Mouse (Mus musculus) limb, embryonic 14.5 days (tissue): ENCODE data around the gene Prph. TPM values are rescaled to one million over a fixed set of nuclear protein-coding genes. Genes with fewer than 3 reads are reported as not detected.
A peak's percentile ranks its signal among the peaks of the same experiment; 100 is the strongest.

Experiments
- ATAC-seq: fragments of 200-750 bp; cut with Nextera tagmentation; 2 replicates; pipeline ENCODE4 v1.8.0; 2017; ENCODE audit warnings: low read depth, moderate number of reproducible peaks, moderate TSS enrichment; ENCODE audit not compliant: low FRiP score
- DNase-seq: peaks from one replicate; pipeline ENCODE4 v3.0.0-alpha.2; 2015; ENCODE audit warnings: low spot score
- H3K27ac ChIP-seq: fragments of 300-500 bp; sonication (generic); replicated peaks from 2 replicates; pipeline ENCODE4 v1.5.1; 2014; ENCODE audit warnings: low read depth, mild to moderate bottlenecking, low read length, moderate library complexity, mixed read lengths
- H3K27me3 ChIP-seq: fragments of 300-500 bp; sonication (generic); 2 replicates; pipeline ENCODE4 v1.6.1; 2014; ENCODE audit warnings: low read length, mixed read lengths; ENCODE audit not compliant: control insufficient read depth, insufficient read depth
- H3K36me3 ChIP-seq: fragments of 300-500 bp; sonication (generic); 2 replicates; pipeline ENCODE4 v1.6.1; 2014; ENCODE audit warnings: mild to moderate bottlenecking, low read length, moderate library complexity, mixed read lengths; ENCODE audit not compliant: control insufficient read depth, insufficient read depth
- H3K4me1 ChIP-seq: fragments of 300-500 bp; sonication (generic); 2 replicates; pipeline ENCODE4 v1.6.1; 2014; ENCODE audit warnings: antibody characterized with exemption, low read length, mixed read lengths; ENCODE audit not compliant: control insufficient read depth, insufficient read depth
- H3K4me2 ChIP-seq: fragments of 300-500 bp; sonication (generic); replicated peaks from 2 replicates; pipeline ENCODE4 v1.6.1; 2014; ENCODE audit warnings: low read depth, mild to moderate bottlenecking, low read length, moderate library complexity; ENCODE audit not compliant: severe bottlenecking
- H3K4me3 ChIP-seq: fragments of 300-500 bp; sonication (generic); replicated peaks from 2 replicates; pipeline ENCODE4 v1.5.1; 2014; ENCODE audit warnings: low read length
- H3K9ac ChIP-seq: fragments of 300-500 bp; sonication (generic); 2 replicates; pipeline ENCODE4 v1.6.1; 2014; ENCODE audit warnings: mild to moderate bottlenecking, low read depth, low read length, moderate library complexity; ENCODE audit not compliant: severe bottlenecking
- H3K9me3 ChIP-seq: fragments of 300-500 bp; sonication (generic); 2 replicates; pipeline ENCODE4 v1.6.1; 2016; ENCODE audit warnings: low read length; ENCODE audit not compliant: control insufficient read depth
- POLR2A ChIP-seq: fragments of 200-500 bp; IDR thresholded peaks from 2 replicates; pipeline ENCODE4 v1.8.0; 2012; ENCODE audit warnings: inconsistent platforms, mild to moderate bottlenecking, moderate library complexity, borderline replicate concordance; ENCODE audit not compliant: insufficient read depth, insufficient read length; ENCODE audit errors: extremely low read depth
- WGBS: fragments of 180-500 bp; shearing (Covaris S2); extraction: QIAGEN DNeasy Blood & Tissue Kit; methylation state at CpG from one replicate; pipeline ENCODE4 v1.1.7; 2014; 5-methylcytosine and 5-hydroxymethylcytosine counted together
- polyA plus RNA-seq, 2 experiments: library from polyadenylated mRNA; depleted of rRNA in 1 of 2; stranded (reverse) in 1 of 2; unstranded in 1 of 2; fragments of >200 nt; fragmentation: Nextera tagmentation in 1 of 2; extraction: Ambion mirVana in 1 of 2; gene quantifications; 2 replicates each; pipeline versions ENCODE4 v1.2.1 to v1.2.3; 2012 to 2014

The Prph gene
- polyA plus RNA-seq, 2 experiments: 1.3 to 4.2 TPM

DNA sequence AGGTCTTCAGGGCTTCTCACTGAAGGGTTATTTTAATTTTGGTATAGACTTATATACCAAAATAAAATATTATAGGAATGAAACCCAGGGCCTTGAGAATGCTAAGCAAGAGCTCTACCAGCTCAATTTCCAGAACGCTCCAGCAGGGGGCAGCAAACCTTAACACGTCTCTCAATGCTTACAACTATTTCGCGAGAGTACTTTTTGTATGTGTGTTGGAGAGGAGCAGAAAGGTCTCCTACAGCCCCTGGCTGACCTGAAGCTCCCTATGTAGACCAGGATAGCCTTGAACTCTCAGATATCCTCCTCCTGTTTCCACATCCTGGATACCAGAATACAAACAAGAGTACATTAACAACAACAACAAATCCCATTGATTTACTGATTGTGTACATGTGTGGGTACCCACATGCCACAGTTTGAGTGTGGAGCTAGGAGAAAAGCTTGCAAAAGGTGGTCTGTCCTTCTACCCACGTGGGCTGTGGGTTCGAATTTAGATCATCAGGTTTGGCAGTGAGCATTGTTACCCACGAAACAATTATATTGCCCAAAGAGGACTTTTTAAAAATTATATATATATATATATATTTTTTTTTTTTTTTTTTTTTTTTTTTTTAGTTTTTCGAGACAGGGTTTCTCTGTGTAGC, 30.2 kb upstream of the Prph start:
- Histone ChIP-seq H3K27me3 (no peaks in the 10 kb centered on the region), H3K27ac (no peak overlapping the region), H3K9ac (no peak overlapping the region), H3K36me3 (no peaks in the 10 kb centered on the region), H3K4me2 (no peak overlapping the region), H3K4me1 (no peaks in the 10 kb centered on the region), H3K9me3 (no peaks in the 10 kb centered on the region), H3K4me3 (no peak overlapping the region)
- no peak for TF ChIP-seq POLR2A
- WGBS: 19% methylated on average over 7 of the region's 8 CpGs
- DNase-seq: peak; percentile 91
- ATAC-seq: no peak

DNA sequence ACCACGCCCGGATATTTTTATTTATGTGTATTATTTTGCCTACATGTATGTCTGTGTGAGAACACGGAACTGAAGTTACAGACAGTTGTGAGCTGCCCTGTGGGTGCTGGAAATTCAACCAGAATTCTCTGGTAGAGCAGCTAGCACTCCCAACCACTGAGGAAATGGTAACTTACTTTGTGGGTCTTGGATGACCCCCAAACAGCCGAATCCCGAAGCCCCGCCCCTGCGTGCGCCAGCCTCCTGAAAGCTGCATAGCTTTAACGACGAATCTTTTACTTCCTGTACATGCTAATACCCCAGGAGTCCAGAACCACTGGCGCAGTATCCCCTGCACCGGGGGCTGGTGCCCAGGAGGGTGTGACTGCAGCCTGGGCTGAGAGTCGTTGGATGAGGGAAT, 29.6 kb upstream of the Prph start:
- 71% methylated on average over 13 of the region's 13 CpGs for WGBS

DNA sequence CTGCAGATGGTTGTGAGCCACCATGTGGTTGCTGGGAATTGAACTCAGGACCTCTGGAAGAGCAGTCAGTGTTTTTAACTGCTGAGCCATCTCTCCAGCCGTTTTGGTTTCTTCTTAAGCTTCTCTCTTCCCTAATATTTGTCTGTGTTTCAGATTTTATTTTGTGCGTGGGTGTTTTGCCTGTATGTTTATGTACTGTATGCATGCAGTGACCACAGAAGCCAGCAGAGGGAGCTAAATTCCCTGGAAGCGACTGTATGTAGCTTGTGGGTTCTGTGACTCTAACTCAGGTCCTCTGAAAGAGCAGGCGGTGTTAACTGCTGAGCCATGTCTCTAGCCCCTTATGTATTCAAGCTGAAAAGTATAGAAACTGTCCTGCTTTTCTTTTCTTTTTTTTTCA, 28.7 kb upstream of the Prph start:
- H3K4me1 ChIP-seq: 0 out of 2 replicates have a peak, but pooled peaks cover 2% of the 10 kb centered on the region
- H3K9me3 ChIP-seq: no peaks in the 10 kb centered on the region
- no peak for DNase-seq
- no peak for ATAC-seq
- no peak for TF ChIP-seq POLR2A
- no peak overlapping the region for H3K9ac ChIP-seq
- no peak overlapping the region for H3K4me2 ChIP-seq
- H3K4me3 ChIP-seq: no peak overlapping the region
- WGBS: 61% methylated on average over 4 of the region's 4 CpGs
- no peaks in the 10 kb centered on the region for H3K27me3 ChIP-seq
- H3K36me3 ChIP-seq: no peaks in the 10 kb centered on the region
- no peak overlapping the region for H3K27ac ChIP-seq

More for the DNA sequence above, 29.6 kb upstream of the Prph start:
- Histone ChIP-seq H3K4me2 (no peak overlapping the region), H3K27me3 (no peaks in the 10 kb centered on the region), H3K9me3 (no peaks in the 10 kb centered on the region), H3K9ac (no peak overlapping the region), H3K4me1 (no peaks in the 10 kb centered on the region), H3K27ac (no peak overlapping the region), H3K4me3 (no peak overlapping the region), H3K36me3 (no peaks in the 10 kb centered on the region)
- TF ChIP-seq POLR2A: no peak
- no peak for DNase-seq
- no peak for ATAC-seq

DNA sequence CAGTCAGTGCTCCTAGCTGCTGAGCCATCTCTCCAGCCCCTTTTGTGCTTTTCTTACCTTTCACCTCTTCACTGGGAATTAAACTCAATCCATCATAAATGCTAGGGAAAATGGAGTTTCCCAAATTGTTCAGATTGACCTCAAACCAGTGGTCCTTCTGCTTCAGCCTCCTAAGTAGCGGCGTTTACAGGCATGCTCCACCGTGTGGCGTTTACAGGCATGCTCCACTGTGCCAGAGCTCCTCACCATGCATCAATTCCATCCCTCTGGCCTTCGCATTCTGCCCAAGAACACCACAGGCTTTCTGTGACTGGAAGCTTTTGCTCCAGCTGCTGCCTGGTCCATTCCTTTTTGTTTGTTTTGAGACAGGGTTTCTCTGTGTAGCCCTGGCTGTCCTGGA, 27.9 kb upstream of the Prph start:
- no peak for DNase-seq
- no peak for ATAC-seq
- 58% methylated on average over 5 of the region's 5 CpGs for WGBS
- Histone ChIP-seq H3K4me2 (no peak overlapping the region), H3K36me3 (no peaks in the 10 kb centered on the region), H3K27me3 (no peaks in the 10 kb centered on the region), H3K27ac (no peak overlapping the region), H3K4me3 (no peak overlapping the region), H3K9me3 (no peaks in the 10 kb centered on the region), H3K9ac (no peak overlapping the region), H3K4me1 (peaks cover 10% of the 10 kb centered on the region)
- no peak for TF ChIP-seq POLR2A

DNA sequence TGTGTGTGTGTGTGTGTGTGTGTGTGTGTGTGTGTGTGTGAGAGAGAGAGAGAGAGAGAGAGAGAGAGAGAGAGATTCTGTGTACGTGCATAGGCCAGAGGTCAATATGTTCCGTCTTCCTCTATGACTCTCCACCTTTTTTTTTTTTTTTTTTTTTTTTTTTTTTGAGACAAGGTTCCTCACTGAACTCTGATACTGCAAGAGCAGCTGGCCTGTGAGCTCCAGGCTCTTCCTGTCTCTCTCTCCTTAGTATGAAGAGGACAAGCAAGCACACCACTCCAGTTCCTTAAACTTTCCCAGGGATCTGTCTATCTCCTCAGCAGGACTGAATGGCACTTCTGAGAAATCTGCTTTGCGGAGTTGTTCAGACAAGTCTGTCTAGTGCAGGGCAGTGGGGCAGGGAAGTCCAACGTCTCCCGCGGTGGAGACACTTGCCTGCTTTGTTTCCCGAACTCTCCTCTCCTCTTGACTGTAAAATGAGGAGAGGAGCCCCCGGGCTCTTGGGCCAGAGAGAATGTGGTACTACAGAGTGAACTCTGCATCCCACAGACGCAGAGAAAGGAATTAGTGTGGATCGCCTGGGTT, 26.0 kb upstream of the Prph start:
- 8% methylated on average over 10 of the region's 10 CpGs for WGBS
- TF ChIP-seq POLR2A: no peak
- H3K27me3 ChIP-seq: no peaks in the 10 kb centered on the region
- peak overlapping the region; percentile 77 for H3K27ac ChIP-seq
- 0 out of 2 replicates have a peak, but pooled peaks have one; percentile 1 for ATAC-seq
- peak overlapping the region; percentile 63 for H3K4me2 ChIP-seq
- peak overlapping the region; percentile 68 for H3K9ac ChIP-seq
- H3K4me3 ChIP-seq: peak overlapping the region; percentile 69
- H3K36me3 ChIP-seq: no peaks in the 10 kb centered on the region
- peaks cover 17% of the 10 kb centered on the region for H3K4me1 ChIP-seq
- peak; percentile 12 for DNase-seq
- no peaks in the 10 kb centered on the region for H3K9me3 ChIP-seq
